In the genomic region with DNA sequence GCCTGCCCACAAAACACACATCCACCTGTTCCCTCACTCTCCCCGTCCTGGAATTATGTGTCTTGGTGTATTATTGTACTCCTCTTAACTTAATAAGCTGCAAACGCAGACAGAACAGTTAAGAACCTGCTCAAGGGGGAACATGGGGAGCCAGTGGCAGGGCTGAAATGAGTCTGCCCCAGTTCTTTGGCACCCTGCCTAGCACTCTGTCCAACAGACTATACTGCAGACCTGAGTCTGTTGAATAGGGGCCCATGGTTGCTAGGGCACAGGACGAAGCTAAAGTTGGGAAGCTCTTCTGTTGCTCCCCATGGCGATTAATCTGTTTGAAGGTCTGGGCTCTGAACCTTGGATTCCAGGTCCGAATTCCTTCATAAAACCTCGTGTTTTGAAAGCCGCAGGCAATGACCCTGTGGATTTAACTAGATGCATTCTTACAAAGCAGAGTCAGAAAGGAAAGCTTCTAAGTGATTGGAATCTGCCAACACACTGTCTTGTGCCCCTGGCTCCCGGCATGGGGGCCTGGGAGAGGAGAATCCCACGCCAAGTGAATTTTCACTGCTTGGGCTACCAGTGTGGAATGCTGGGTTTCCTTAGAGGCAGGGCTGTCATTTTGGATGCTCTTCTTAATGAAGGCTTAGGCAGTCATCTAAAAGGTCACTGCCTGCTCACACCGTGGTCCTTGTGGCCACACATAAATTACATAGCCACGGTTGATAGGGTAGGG, we compare ENCODE assay signal across 10 mouse cellular contexts.
A peak's percentile ranks its signal among the peaks of the same experiment; 100 is the strongest.
DNase-seq lines count a peak whose midpoint lies in the region; ATAC-seq lines count a peak whose summit lies in the region.
"Had no signal": no experiment of that assay in that cellular context is flagged by ENCODE, and none has a peak within 500 bp of the region (broad histone marks: within the 10 kb centered on the region; RNA-seq: fewer than 3 reads in every experiment).

No protein-coding gene starts in this region.

- H3K27ac ChIP-seq in kidney, embryonic 14.5 days (ENCODE audit: low read depth, low read length) = peak overlapping the region; percentile 27; the same call in 1 of the 2 replicates
- no peak overlapping the region for H3K27ac ChIP-seq in heart, embryonic 10.5 days
- H3K27ac ChIP-seq: heart, embryonic 15.5 days; macrophage had no signal

- no peaks in the 10 kb centered on the region for H3K9me3 ChIP-seq in kidney, embryonic 14.5 days (ENCODE audit: control insufficient read depth, low read length)
- no peaks in the 10 kb centered on the region for H3K9me3 ChIP-seq in heart, embryonic 10.5 days
- H3K9me3 ChIP-seq: heart, embryonic 15.5 days had no signal

- H3K4me2 ChIP-seq in kidney, embryonic 14.5 days (replicated peaks; ENCODE audit: low read depth, low read length) = no peak overlapping the region
- H3K4me2 ChIP-seq: heart, embryonic 15.5 days had no signal

- no peak overlapping the region for H3K4me3 ChIP-seq in kidney, embryonic 14.5 days (ENCODE audit: low read length)
- no peak overlapping the region for H3K4me3 ChIP-seq in heart, embryonic 10.5 days
- H3K4me3 ChIP-seq: heart, embryonic 15.5 days had no signal

- peaks cover 7% of the 10 kb centered on the region for H3K4me1 ChIP-seq in kidney, embryonic 14.5 days (ENCODE audit: control insufficient read depth, insufficient read depth, low read length)
- H3K4me1 ChIP-seq in heart, embryonic 10.5 days = no peaks in the 10 kb centered on the region
- H3K4me1 ChIP-seq: heart, embryonic 15.5 days had no signal

- no peak for ATAC-seq in kidney, embryonic 14.5 days (ENCODE audit: low FRiP score, low TSS enrichment)

- no peaks in the 10 kb centered on the region for H3K27me3 ChIP-seq in kidney, embryonic 14.5 days (ENCODE audit: control insufficient read depth, insufficient read depth, low read length)
- H3K27me3 ChIP-seq in heart, embryonic 10.5 days (ENCODE audit: insufficient read depth, poor library complexity, severe bottlenecking) = no peaks in the 10 kb centered on the region
- H3K27me3 ChIP-seq: heart, embryonic 15.5 days had no signal

- DNase-seq in adrenal gland, adult 2 months = peak; percentile 2
- DNase-seq in adrenal gland, adult (ENCODE audit: inconsistent age in 2 of 2, low spot score in 1 of 2) = no peak
- peak; percentile 56 to 66 for DNase-seq in right cerebral cortex, postnatal 10 days (ENCODE audit: low spot score in 2 of 2)
- DNase-seq in right cerebral cortex, postnatal 25 days = no peak
- peak; percentile 41 for DNase-seq in retina, embryonic 14.5 days (ENCODE audit: low spot score)
- DNase-seq in heart, embryonic 10.5 days (ENCODE audit: low spot score) = no peak
- no peak for DNase-seq in lung, postnatal 4 days

- H3K36me3 ChIP-seq in kidney, embryonic 14.5 days (ENCODE audit: control insufficient read depth, insufficient read depth, low read length) = no peaks in the 10 kb centered on the region
- no peaks in the 10 kb centered on the region for H3K36me3 ChIP-seq in heart, embryonic 10.5 days
- H3K36me3 ChIP-seq: heart, embryonic 15.5 days had no signal

- H3K9ac ChIP-seq in kidney, embryonic 14.5 days (ENCODE audit: low read depth, low read length) = no peak overlapping the region
- H3K9ac ChIP-seq: heart, embryonic 15.5 days had no signal

- WGBS in kidney, embryonic 14.5 days = 47% methylated on average over 11 of the region's 11 CpGs
- WGBS in heart, embryonic 10.5 days = 75% methylated on average over 11 of the region's 11 CpGs

Comparison
In these comparisons a context has a peak if more than half of its experiments do, and no peak if none do; other contexts are left out.
1. DNase-seq: peak in adrenal gland, adult 2 months (single experiment), right cerebral cortex, postnatal 10 days (2 of 2) and retina, embryonic 14.5 days (single experiment); none in adrenal gland, adult (0 of 2), right cerebral cortex, postnatal 25 days (single experiment), heart, embryonic 10.5 days (single experiment) and lung, postnatal 4 days (0 of 2).